Mouse (Mus musculus) adrenal gland, postnatal 25 days (tissue): ENCODE measurements at regions not wholly inside any gene's neighbourhood (a gene's known extent, or its start where the extent isn't known, plus 50 kb on each side); places are given as distances from the start of the nearest gene placed in this dataset.

ENCODE experiments used
- DNase-seq: peaks from one replicate; pipeline ENCODE4 v3.0.0; 2021; ENCODE audit warnings: mixed read lengths

DNA sequence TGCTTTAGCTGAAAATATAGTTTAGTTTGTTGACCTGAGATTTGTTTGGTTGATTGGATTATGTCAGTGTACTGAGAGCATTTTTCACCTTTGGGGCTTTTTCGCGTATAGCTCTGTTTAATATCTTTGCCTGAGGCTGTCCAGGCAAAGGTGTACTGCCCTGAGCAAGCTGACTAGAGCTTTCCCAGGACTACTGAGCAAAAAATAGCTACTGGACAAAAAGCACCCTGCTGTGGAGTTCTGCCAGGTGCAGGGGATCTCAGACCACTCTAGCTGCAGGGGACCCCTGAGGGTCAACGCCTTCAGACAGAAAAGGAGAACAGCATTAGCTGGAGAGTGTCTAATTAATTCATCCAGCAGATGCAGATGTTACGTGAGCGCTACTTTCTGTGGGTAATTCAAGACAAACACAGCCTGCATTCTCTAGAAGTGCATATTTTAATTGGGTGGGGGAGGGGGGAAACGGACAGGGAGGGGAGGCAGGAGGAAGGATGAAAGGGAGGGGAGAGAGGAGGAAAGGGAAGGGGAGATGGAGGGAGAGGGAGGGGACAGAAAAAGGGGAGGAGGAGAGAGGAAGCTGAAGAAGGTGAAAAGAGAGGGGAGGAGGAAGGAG, 61.7 kb downstream of the Thnsl1 start:
- no peak for DNase-seq

- no peak for DNase-seq
These were observed 64.7 kb downstream of the Thnsl1 start for GRCm38 (mm10) chr2:21269989-21270846.

DNA sequence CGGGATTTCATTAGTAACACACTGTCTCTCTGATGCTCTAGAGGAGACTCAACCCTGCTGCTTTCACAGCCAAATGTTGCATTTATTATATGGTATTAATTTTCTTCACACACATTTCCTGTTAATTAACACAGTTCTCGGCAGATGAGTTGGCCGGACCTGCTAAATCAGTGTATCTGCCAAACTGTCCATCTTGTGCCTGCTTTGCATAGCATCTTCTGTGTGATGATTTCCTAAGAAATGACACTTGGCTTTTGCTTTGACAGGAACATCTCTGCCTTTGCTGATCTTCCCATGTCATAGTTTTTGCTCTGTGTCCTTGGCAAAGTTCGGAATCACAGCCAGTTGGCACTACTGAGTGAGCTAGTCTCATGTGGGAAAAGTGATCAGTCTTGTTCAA, 67.9 kb downstream of the Thnsl1 start:
- DNase-seq: no peak

GRCm38 (mm10) chr2:21275315-21275714, 69.8 kb downstream of the Thnsl1 start:
- no peak for DNase-seq

GRCm38 (mm10) chr2:21280794-21281420, 75.4 kb downstream of the Thnsl1 start:
- DNase-seq: peak; percentile 78

GRCm38 (mm10) chr2:21282505-21283200, 77.1 kb downstream of the Thnsl1 start:
- DNase-seq: no peak

- no peak for DNase-seq
These were observed 79.4 kb downstream of the Thnsl1 start for GRCm38 (mm10) chr2:21284881-21285280.

DNA sequence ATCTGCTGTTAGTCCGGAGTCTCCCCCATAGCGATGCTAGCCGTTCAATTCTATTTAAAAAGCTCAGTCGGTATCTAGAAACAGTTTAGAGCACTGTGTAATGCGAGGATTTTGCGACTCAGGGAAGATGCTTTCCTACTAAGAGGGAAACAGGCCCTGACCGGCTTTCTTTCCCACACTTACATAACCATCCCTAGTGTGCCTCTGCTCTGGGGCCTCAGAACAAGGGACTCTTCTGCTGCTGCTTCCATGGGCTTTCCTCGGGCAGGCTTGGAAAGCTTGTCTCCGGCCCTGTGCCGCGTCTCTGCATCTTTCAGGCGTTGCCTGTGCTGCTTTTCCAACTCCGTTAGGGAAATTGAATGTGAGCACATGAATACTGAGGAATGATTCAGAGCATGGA, 79.6 kb upstream of the Gpr158 start:
- no peak for DNase-seq

DNA sequence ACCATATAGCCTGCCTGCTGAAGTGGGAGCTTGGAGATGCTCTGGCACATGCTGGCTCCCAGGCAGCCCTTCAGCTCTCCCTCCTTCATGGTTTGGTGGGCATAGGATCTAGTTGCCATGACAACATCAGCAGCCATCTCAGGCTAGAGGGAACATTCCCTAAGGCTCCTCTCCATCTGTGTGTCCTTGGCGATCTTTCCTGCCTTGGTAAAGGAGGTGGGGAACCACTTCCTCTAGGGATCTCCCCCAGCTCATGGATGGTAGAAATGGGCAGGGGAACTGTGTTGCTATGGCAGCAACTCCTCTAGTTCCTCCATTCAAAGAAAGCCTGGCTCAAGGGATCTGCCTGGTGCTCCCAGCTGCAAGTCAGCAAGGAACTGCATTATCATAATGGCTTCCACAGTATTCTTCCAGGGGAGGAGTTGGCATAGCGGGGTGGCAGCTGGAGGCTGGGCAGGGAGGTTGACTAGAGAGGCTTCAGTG, 74.6 kb upstream of the Gpr158 start:
- DNase-seq: no peak

DNA sequence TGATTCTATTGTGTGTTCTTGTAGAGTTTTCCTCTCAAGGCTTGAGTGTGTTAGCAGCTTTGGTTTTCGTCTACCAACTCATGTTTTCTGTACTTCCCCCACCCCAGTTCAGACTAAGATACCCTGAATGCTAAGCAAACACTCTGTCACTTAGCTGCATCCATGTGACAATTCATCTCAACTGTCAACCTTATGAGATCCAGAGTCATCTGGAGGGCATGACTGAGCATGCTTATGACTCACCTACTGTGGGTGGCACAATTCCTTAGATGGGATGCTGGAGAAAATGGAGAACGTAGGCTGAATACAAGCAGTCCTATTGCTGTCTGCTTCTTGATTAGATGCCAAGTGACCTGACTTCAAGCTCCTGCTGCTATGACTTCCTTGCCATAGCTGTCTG, 73.3 kb upstream of the Gpr158 start:
- DNase-seq: no peak

DNA sequence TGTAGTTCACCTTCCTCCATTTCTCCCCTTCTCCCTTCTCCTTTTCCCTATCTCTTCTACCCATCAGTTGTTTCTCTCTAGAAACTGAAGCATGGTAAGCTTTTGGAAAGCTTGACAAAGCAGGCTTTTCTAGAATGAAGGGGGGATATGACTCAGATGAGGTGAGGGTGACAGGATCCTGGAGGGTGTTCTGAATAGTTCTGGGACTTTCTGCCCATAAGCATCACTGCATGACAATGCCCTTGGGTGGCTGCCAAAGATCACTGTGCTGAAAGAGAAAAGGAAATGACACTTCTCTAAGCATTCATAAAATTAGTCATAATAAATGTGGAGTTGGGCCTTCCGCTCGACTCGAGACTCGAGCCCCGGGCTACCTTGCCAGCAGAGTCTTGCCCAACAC, 67.7 kb upstream of the Gpr158 start:
- no peak for DNase-seq
